Mouse (Mus musculus): ENCODE data around the gene Slc16a6. TPM values are rescaled to one million over a fixed set of nuclear protein-coding genes. Genes with fewer than 3 reads are reported as not detected.

Gene Slc16a6
- 3.3 and 4.0 TPM in 2 replicates for polyA plus RNA-seq (2015; fragmentation: Nextera tagmentation; extraction: Ambion mirVana)

DNA sequence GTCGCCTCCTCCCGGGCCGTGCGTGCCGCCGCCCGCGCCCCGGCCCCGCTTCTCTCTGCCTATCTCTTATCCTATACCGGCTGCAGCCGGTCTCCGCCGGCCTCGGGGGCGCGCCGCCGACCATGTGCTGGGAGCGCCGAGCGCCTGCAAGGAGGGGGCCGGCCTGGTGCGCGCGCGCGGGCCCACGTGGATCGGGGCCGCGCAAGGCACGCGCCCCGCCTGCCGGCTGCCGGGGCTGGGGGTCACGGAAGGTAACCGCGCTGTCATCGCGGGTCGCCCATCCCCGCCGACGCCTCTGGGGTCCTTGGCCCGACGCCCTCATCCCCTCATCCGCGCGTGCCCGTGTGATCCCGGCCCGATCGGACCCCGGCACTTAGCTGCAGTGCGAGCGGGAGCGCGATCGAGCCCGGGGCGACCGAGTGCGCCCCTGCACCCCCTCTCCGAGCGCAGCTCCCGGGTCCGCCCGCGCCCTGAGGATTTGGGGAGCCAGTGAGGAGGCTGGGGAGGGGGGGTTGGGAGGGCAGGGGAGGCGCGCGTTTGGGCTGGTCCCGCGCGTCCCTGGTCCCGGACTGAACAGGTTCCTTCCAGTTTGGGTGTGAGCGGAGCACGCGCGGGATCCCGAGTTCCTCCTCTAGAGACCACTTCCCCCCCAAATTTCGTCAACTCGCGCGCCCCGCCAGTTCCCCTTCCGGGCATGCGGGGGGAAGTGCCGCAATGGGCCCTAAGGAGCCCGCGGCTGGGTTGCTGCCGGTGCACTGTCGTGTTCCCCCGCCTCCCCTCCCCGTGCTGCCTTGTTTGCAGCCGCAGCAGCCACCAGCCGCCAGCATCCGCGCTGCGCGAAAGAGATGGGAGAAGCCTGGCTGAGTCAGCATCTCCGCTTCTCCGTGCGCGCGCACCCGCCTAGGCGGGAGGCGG is at the start of gene Slc16a6, which contains the start of gene Arsg:
Gene Slc16a6, minus strand, starts transcription at position 428 of the 915 bp plus-strand sequence.
Gene Arsg, plus strand, starts transcription at position 204 of the 915 bp plus-strand sequence.
- Histone ChIP-seq H3K27ac (replicated peaks) (peak within 1 kb of the TSS; percentile 95), H3K9ac (peak within 1 kb of the TSS; percentile 92), H3K9me3 (no peaks in the 10 kb centered on the region), H3K36me3 (no peaks in the 10 kb centered on the region), H3K4me3 (peak within 1 kb of the TSS; percentile 78), H3K27me3 (peaks cover 9% of the 10 kb centered on the region; the same call in 1 of the 2 replicates), H3K4me2 (peak within 1 kb of the TSS; percentile 93), H3K4me1 (replicated peaks) (peaks cover 54% of the 10 kb centered on the region)
- under 1% methylated on average over 102 of the region's 111 CpGs for WGBS
- ATAC-seq (ENCODE audit: low read depth), result peak; percentile 91

DNA sequence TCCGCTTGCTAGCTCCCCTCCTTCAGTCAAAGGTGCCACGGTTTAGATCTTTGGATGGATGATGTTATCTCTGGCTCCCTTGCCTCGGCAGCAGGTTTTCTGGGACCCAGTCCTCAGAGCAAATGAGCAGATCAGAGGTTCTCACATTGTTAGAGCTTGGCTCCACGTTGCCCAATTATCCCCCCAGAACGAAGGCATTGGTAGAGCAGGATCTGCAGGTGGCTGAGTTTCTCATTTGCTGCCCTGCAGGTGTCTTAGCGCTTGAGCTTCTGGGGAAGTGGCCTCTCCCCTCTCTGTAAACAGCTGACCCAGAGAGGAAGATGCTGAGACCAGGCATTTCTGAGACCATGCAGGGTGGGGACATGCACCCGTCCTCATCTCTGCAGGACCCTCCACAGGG is 47.6 kb upstream of the Slc16a6 start:
- no peak for ATAC-seq (ENCODE audit: low read depth)
- Histone ChIP-seq H3K27ac (replicated peaks) (no peak overlapping the region), H3K4me2 (no peak overlapping the region), H3K4me3 (no peak overlapping the region), H3K9me3 (no peaks in the 10 kb centered on the region), H3K36me3 (no peaks in the 10 kb centered on the region), H3K27me3 (no peaks in the 10 kb centered on the region), H3K9ac (no peak overlapping the region), H3K4me1 (replicated peaks) (no peaks in the 10 kb centered on the region)
- WGBS, result 55% methylated on average over 7 of the region's 7 CpGs

DNA sequence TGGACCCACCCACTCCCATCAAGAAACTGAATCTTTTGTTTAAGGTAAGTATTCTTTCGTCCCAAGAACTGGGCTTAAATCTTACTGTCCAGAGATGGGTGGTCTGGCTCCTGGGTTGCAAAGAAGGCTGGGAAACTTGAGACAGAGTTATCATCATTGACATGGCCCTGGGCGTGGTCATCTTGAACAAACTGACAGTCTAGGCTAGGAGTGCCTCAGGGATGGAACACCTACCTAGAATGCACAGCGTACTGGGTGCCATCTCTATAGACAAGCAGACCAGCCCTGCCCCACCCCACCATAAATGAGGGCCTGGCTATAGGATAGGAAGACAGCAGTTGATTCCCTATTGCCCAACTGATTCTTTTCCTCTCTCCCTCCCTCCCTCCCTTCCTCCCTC is 44.4 kb upstream of the Slc16a6 start:
- H3K27ac ChIP-seq (replicated peaks), result no peak overlapping the region
- ATAC-seq (ENCODE audit: low read depth), result no peak
- H3K36me3 ChIP-seq, result no peaks in the 10 kb centered on the region
- no peak overlapping the region for H3K4me2 ChIP-seq
- no peak overlapping the region for H3K9ac ChIP-seq
- H3K4me3 ChIP-seq, result no peak overlapping the region
- no peaks in the 10 kb centered on the region for H3K4me1 ChIP-seq (replicated peaks)
- H3K27me3 ChIP-seq, result no peaks in the 10 kb centered on the region
- no peaks in the 10 kb centered on the region for H3K9me3 ChIP-seq
- 85% methylated on average over 3 of the region's 3 CpGs for WGBS

DNA sequence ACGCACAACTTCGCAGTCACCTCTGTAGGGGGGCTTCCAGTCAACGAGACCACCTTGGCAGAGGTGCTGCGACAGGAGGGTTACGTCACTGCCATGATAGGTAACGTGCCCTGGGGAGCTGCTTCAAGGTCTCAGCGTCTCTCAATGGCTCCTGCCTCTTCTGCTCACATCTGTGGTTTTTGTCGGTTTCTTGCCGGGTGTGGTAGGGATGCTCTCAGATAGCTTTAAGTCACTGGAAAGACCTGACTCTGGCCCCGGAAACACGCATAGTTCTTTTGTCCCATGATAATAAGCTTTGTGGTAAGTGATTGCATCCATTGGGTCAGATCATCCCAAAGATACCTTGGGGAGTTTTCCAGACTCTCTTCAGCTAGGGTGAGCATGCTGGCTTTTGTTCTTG is 43.9 kb upstream of the Slc16a6 start:
- Histone ChIP-seq H3K9me3 (no peaks in the 10 kb centered on the region), H3K27me3 (no peaks in the 10 kb centered on the region), H3K4me3 (no peak overlapping the region), H3K27ac (replicated peaks) (no peak overlapping the region), H3K36me3 (no peaks in the 10 kb centered on the region), H3K4me1 (replicated peaks) (no peaks in the 10 kb centered on the region), H3K9ac (no peak overlapping the region), H3K4me2 (no peak overlapping the region)
- 91% methylated on average over 11 of the region's 11 CpGs for WGBS
- ATAC-seq (ENCODE audit: low read depth), result no peak

DNA sequence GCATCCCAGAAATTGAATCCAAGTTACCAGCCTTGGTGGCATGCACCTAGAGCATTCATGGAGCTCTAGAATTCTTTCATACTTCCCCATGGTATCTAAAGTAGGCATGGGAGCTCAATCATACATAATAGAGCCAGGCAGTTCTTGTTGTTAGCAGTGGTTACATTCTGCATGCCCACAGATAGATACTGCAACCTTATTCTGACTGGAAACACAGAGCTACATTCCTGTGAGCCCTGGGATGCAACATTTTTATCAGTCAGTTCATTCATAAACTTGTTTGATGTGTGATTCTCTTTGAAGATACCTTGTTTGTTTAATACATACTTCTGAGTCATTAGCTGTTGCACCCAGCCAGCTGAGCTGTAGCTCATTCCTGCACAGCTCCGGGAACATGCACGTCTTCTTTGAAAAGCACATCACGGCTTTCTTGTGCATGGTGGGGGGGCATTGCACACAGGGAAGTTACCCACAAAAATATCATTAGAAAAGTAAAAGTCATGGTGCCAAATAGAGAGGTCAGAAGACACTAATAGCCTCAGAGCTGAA is 40.7 kb upstream of the Slc16a6 start:
- no peaks in the 10 kb centered on the region for H3K36me3 ChIP-seq
- ATAC-seq (ENCODE audit: low read depth), result no peak
- no peak overlapping the region for H3K4me2 ChIP-seq
- no peak overlapping the region for H3K4me3 ChIP-seq
- 77% methylated on average over 3 of the region's 3 CpGs for WGBS
- no peak overlapping the region for H3K9ac ChIP-seq
- H3K9me3 ChIP-seq, result no peaks in the 10 kb centered on the region
- H3K27ac ChIP-seq (replicated peaks), result no peak overlapping the region
- H3K4me1 ChIP-seq (replicated peaks), result no peaks in the 10 kb centered on the region
- no peaks in the 10 kb centered on the region for H3K27me3 ChIP-seq

DNA sequence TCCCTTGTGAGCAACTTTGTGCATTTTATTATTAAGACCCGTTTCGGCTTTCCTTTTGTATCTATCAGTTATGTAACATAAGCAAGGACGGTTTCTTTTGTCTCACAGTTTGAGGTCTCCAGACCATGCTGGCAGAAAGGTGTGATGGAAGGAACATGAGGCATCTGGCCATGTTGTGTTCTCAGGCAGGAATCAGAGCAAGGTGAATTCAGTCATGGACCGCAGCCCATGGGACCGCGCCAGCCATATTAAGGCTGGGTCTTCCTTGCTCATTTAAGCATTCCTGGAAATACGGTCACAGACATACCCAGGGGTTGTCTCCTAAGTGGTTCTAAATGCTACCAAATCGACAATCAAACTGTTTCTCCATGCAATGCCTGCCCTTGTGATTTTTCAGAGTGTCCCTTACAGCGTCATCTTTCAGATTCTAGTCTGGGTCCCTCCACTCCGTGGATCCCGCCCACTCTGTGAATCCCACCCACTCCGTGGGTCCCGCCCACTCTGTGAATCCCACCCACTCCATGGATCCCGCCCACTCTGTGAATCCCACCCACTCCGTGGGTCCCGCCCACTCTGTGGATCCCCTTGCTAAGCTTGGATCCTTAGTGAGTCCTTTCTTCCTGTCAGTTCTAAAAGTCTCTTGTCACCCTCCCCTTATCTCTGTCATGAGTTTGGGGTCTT is 39.7 kb upstream of the Slc16a6 start:
- ATAC-seq (ENCODE audit: low read depth), result no peak
- H3K9ac ChIP-seq, result no peak overlapping the region
- H3K4me3 ChIP-seq, result no peak overlapping the region
- no peak overlapping the region for H3K4me2 ChIP-seq
- no peak overlapping the region for H3K27ac ChIP-seq (replicated peaks)
- H3K9me3 ChIP-seq, result no peaks in the 10 kb centered on the region
- H3K4me1 ChIP-seq (replicated peaks), result no peaks in the 10 kb centered on the region
- 84% methylated on average over 16 of the region's 16 CpGs for WGBS
- H3K36me3 ChIP-seq, result no peaks in the 10 kb centered on the region
- H3K27me3 ChIP-seq, result no peaks in the 10 kb centered on the region

DNA sequence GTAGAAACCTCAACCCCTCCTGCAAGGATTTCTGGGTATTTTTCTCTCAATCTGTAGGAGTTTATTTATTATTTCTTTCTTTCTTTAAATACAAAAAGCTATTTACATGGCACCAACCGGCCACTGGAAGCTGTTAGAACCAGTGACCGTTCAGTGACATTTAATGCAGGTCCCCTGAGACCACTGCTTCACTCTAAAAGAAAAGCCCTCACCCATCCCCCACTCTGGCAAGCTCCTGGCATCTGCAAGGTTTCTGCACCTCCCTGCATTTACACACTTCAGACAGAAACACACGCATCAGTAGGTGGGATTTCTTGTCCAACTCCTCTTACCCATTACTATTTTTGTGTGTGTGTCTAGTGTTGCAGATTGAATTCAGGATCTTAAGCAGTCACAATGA is 33.7 kb upstream of the Slc16a6 start:
- H3K4me1 ChIP-seq (replicated peaks), result 0 out of 2 replicates have a peak, but pooled peaks cover 5% of the 10 kb centered on the region
- no peak overlapping the region for H3K27ac ChIP-seq (replicated peaks)
- no peak overlapping the region for H3K4me3 ChIP-seq
- no peak overlapping the region for H3K9ac ChIP-seq
- no peaks in the 10 kb centered on the region for H3K9me3 ChIP-seq
- 43% methylated on average over 3 of the region's 3 CpGs for WGBS
- H3K36me3 ChIP-seq, result no peaks in the 10 kb centered on the region
- ATAC-seq (ENCODE audit: low read depth), result no peak
- no peak overlapping the region for H3K4me2 ChIP-seq
- H3K27me3 ChIP-seq, result no peaks in the 10 kb centered on the region

DNA sequence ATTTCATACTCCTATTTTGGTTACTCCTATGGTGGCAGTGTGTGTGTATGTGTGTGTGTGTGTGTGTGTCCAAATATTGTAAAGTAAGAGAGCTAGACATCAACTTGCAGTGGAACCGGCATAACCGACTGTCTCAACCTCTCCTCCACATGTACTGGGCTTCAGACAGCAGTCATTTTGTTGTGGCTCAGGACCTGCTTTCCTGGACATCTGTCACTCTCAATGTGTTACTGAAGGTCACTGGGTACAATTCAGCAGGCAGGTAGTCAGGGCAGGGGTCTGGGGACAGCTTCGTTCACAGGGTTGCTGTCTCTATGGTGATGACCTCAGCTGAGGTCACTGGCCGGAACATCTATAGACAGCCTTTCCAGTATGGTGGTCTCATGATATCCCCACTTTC is 32.4 kb upstream of the Slc16a6 start:
- Histone ChIP-seq H3K36me3 (no peaks in the 10 kb centered on the region), H3K4me3 (no peak overlapping the region), H3K27me3 (no peaks in the 10 kb centered on the region), H3K4me2 (no peak overlapping the region), H3K9ac (no peak overlapping the region), H3K4me1 (replicated peaks) (0 out of 2 replicates have a peak, but pooled peaks cover 5% of the 10 kb centered on the region), H3K9me3 (no peaks in the 10 kb centered on the region), H3K27ac (replicated peaks) (no peak overlapping the region)
- WGBS, result 91% methylated on average over 4 of the region's 4 CpGs
- no peak for ATAC-seq (ENCODE audit: low read depth)

DNA sequence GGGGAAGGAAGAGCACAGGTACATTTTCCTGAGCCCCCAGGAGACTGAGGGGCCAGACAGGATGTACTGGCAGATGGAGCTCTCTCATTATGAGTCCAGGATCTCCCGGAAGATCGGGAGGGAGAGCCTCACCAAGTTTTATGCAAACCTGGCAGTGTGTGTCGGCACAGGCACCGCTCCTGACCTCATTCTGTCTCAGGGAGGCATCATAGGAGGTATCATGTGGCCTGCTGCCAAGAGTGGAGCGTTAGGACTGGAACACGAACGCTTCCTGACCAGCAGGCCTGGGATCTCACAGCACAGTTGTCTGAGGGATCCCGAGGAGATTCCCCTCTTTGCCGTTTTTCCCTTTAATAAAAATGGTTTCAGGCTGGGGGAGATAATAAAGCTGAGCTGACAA is 31.6 kb upstream of the Slc16a6 start:
- Histone ChIP-seq H3K27ac (replicated peaks) (no peak overlapping the region), H3K4me1 (replicated peaks) (0 out of 2 replicates have a peak, but pooled peaks cover 5% of the 10 kb centered on the region), H3K9ac (no peak overlapping the region), H3K27me3 (no peaks in the 10 kb centered on the region), H3K36me3 (no peaks in the 10 kb centered on the region), H3K4me3 (no peak overlapping the region), H3K9me3 (no peaks in the 10 kb centered on the region), H3K4me2 (no peak overlapping the region)
- 70% methylated on average over 9 of the region's 9 CpGs for WGBS
- ATAC-seq (ENCODE audit: low read depth), result no peak

DNA sequence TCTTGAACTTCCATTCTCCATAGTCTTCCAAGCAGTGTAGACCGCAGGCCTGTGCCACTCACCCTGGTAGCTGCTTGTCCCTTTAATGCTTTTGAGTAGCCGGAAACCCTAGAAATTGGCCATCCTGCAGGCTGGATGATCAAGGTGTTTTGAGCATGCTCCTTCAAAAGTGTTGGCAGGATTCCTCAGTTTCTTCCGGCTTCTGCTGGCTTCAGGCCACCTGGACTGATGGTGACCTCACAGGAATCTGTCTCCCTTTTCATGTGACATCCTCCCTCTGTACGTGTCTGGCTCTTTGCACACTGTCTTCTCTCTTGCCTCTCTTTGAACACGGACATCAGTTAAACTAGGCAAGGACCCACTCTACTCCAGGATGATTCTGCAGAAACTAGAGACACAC is 26.8 kb upstream of the Slc16a6 start:
- H3K27me3 ChIP-seq, result no peaks in the 10 kb centered on the region
- no peak overlapping the region for H3K4me2 ChIP-seq
- ATAC-seq (ENCODE audit: low read depth), result no peak
- no peaks in the 10 kb centered on the region for H3K36me3 ChIP-seq
- 92% methylated on average over 5 of the region's 5 CpGs for WGBS
- no peak overlapping the region for H3K9ac ChIP-seq
- peaks cover 28% of the 10 kb centered on the region for H3K4me1 ChIP-seq (replicated peaks)
- no peak overlapping the region for H3K27ac ChIP-seq (replicated peaks)
- no peaks in the 10 kb centered on the region for H3K9me3 ChIP-seq
- no peak overlapping the region for H3K4me3 ChIP-seq

DNA sequence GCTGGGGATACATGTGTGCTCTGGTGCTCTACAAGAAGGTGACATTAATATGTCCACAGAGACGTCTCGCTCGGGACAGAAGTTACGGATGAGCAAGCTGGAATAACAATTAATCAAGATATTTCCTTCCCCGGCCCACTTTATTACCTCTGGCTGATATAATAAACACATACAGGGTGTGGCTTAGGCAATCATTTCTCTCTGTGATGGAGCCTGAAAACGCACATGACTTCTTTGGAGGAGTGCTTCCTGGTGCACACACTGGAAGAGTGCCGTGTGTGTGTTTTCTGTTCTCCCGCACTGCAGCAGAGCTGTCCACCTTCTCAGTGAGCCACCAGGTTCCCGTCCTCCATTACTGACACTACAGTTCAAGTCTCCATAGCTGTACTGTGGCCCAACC is 24.6 kb upstream of the Slc16a6 start:
- Histone ChIP-seq H3K36me3 (no peaks in the 10 kb centered on the region), H3K27ac (replicated peaks) (no peak overlapping the region), H3K4me1 (replicated peaks) (peaks cover 33% of the 10 kb centered on the region), H3K9ac (no peak overlapping the region), H3K27me3 (no peaks in the 10 kb centered on the region), H3K9me3 (no peaks in the 10 kb centered on the region), H3K4me3 (no peak overlapping the region), H3K4me2 (no peak overlapping the region)
- WGBS, result 60% methylated on average over 9 of the region's 9 CpGs
- ATAC-seq (ENCODE audit: low read depth), result no peak

Measured in neural tube, embryonic 13.5 days (tissue).